Mouse (Mus musculus) cerebellum, postnatal 36 days (tissue): ENCODE data around the gene Nup93.

Source experiments
- DNase-seq, 2 experiments: peaks; one replicate each; pipeline ENCODE4 v3.0.0; 2021 to 2022; ENCODE audit warnings: mixed read lengths in 2 of 2

The Nup93 gene

DNA sequence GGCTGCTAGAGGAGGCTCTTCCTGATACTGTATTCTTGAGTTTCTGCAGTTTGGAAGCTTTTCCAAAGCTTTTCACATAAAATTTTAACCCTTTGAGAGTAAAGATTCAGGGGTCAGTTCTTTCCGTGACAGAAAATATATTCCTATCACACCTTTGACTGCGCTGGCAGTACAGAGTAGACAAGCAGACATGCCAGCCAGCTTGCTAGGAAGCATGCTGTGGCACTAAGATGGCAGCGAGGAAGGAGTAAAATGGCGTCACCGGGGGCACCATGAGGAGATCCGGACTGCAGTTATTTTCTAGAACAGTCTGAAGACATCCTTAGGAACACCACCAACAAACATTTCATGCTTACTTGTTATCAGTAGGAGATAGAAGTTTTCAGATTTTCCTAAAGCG is 55.9 kb downstream of the Nup93 start:
- DNase-seq, result no peak

DNA sequence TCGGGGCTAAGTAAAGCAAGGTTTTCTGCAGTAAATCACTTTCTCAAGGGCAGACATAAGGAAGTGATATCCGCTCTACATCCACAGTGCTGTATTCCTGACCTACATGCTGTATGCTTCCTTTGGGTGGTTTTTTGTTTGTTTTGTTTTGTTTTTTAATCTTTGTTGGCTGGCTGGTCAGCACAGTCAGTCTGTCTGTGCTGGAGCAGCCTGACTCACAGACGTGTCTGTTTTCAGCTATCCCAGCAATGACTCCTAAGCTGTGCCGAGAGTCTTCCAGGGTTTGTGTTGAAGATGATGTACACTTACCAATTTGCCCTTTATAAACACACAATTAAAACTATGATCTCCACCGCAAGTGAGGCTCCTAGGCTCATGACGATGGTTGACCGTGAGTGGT is 56.7 kb downstream of the Nup93 start:
- DNase-seq, result no peak

DNA sequence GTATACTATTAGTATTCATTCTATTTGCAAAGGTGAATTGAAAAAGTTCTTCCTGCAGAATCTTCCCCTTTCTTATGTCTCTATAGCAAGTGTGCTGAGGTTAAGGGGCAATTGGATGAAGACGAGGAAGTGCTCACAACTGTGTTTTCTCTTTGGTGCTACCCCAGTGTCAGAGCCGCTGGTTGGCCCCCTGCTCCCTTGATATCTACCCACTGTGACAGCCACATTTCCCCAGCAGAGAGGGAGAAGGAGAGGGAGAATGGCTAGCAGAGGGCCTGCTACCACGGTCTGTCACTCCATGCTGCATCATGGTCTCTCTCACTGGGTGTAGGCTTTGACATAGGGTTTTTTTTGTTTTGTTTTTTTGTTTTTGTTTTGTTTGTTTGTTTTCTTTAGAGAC is 58.2 kb downstream of the Nup93 start:
- no peak for DNase-seq

DNA sequence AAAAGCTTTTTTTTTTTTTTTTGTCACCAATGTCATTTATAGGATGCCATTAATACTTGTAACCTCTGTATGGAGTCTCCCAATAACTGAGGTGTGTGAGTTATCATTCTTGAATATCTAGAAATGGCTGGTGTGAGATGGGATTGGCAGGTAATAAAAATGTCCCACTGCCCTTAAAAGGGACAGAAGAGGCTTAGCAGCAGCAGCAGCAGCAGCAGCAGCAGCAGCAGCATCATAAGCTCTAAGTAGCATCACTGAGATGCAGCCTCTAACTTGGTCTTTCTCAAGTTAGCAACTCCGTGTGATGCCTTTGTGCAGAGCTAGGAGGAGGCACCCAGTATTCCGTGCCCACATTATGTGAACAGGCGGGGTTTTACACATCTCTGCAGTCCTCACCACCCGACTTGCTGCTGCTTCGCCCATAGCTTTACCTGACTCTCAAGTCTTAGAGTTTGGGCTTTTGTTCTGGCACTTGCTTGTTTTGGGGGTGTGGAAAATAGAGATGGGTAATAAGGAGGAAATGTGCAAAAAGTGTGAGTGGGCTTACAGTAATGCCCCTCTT is 59.0 kb downstream of the Nup93 start:
- DNase-seq, result no peak

DNA sequence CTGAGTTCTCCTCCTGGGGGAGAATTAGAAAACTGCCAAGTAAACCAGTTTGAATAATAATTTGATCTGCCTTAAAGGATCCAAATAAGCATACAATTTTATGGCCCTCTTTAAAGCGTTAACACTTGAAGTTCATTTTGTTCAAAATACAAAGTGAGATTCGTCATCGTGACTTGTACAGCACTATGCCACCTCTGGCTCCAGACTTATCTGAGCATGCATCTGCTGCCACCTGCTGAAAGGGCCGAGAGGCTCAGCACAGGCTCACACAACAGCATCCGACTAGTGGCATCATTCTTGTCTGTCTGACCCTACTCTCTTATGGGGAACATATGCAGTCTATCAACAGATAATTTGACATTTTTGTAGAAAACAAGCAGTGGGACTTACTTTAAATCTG is 59.7 kb downstream of the Nup93 start:
- DNase-seq, result no peak

DNA sequence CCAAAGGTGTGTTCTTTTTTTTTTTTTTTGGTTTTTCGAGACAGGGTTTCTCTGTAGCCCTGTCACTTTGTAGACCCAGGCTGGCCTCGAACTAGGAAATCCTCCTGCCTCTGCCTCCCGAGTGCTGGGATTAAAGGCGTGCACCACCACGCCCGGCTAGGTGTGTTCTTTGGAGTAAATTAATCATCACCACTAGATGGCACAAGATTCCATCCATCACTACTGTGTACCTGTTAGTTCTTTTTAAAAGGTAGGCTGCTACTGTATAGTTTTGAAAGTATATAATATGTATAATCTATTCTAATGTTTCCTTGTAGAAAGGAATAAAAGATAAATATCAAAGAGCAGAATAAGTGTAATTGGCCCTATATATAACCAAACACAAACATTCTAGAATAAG is 63.9 kb downstream of the Nup93 start:
- DNase-seq, result no peak

DNA sequence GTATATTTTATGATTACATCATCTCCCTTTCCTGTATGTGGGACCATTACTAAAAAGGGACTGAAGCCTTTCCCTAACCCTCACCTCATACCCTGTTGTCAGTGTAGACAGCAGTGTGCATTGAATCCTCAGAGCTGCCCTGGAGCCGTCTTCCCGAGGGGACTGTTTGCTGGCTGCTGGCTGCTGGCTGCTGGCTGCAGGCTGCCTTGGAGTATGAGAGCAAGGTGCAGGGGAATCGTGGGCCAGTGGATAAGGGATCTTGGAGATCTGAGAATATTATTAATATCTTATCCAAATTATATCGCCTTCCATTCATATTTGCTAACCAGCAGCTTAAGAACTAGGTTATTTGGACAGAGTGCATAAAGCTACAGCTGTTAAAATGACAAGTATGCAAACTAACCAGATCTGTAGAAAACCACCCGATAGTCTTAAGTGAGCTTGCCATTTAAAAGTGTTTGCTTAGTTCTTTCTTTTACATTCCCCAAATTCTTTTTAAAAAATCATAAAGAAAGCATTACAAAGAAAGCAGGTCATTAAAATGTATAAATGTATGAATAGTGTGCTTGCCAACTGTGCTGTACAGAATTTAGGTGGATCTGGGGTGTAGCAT is 65.7 kb downstream of the Nup93 start:
- no peak for DNase-seq

DNA sequence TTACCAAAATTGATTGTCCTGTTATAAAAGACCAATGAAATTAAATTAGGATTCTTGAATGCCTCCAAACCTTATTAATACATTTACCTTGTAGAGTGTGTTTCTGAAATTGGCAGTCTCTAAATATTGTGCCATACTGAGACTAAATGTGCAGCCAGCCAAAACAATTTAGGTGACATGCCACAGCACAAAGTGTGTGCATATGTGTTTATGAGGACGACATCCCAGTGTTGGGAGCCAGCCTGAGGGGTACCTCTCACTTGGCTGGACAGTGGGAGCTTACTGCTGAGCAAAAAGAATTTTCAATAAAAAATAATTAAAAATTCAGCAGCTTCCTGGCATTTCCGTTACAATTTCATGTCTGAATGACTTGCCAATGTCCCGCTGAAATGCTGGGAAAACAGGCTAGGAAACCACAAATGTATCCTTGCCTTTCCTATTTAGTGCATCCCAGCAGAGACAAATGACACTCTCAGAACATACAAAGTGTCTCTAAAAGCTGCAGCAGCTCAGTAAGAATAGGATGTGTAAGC is 68.2 kb downstream of the Nup93 start:
- DNase-seq, result peak; percentile 9 to 30

DNA sequence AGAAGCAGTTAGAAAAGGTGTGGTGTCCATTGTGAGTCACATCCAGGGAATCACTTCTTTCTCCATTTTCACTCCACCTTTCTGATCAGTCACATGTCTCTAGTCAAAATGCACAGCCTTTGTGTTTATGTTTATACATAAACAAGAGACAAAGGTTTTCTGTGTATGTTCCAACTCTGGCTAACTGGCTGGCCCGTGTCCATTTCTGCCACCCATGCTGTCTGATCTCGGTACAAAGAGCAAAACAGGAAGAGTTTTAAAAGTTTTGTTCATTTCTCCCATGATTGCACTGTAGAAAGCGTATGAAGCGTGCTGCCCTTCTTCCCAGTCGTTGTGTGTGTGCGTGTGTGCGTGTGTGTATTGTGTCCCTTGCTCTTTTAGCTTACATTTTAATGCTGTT is 69.8 kb downstream of the Nup93 start:
- DNase-seq, result no peak

DNA sequence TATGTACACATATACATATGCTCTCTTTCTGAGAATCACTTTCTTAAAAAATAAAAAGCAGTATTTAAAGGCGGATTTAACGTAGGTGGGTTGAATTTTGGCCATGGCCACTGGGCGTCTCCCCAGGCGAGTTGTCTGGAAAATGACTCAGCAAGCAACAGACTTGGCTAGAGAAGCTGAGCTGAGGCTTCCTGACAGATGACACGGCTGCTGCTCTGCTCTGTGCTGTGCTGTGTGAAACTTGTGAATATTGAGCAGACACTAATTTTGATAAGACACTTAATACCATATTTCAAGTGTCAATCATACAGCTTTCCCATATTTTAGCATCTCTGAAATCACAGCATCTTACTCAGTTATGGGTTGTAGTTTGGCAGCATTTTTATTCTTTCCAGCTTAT is 76.2 kb downstream of the Nup93 start:
- no peak for DNase-seq

DNA sequence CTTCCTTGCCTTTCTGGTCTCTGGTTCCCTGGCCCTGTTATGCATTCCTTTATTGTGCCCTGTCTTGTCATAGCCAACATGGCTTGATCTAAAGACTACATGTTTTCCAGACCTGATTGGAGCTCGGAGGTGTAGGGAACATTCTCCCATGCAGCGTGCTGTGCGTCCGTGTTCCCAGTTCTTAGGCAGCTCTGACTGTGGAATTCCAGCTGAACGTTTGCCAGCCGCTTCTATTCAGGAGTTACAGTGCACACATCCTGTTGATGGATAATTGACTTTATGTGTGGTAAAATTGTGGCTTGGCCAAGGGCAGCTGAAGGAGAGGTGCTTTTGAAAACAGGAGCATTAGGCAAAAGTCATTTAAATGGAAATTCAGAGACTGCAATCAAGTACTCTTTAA is 77.7 kb downstream of the Nup93 start:
- no peak for DNase-seq

DNA sequence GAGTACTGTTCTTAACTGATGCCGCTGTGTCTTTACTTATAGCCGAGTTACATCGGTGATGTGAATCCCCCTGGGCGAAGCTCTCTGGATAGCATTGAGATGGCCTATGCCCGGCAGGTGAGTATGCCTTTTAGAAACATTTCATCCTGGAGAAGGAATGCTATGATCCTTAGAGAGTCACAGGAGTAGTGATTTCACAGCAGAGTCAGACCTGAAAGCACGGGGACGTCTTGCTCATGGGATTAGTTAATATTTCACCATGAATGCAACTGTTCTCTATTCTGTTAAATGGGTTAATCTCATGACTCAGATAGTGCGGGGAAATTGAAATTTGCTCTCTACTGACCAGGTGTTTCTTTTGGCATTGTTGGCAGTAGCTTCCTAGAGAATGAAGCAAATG is 78.3 kb downstream of the Nup93 start:
- no peak for DNase-seq

DNA sequence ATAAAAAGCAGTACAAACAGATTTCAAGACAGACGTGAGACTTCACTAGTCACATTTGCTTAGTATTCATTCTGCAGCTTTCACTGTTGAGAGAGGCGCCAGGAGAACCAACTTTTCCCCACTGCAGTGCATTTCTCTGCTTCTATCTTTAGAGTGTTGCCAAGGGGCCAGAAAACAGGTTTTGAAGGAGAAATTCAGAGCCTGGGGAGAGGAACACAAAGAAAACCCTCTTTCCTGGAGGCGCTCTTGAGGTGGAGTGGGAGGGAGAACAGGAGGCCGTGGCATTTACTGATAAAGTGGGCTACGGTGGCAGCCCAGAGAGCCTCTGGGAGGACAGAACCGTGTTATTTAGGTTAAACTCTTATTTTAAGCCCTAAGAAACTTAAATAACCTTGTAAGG is 81.3 kb downstream of the Nup93 start:
- no peak for DNase-seq

DNA sequence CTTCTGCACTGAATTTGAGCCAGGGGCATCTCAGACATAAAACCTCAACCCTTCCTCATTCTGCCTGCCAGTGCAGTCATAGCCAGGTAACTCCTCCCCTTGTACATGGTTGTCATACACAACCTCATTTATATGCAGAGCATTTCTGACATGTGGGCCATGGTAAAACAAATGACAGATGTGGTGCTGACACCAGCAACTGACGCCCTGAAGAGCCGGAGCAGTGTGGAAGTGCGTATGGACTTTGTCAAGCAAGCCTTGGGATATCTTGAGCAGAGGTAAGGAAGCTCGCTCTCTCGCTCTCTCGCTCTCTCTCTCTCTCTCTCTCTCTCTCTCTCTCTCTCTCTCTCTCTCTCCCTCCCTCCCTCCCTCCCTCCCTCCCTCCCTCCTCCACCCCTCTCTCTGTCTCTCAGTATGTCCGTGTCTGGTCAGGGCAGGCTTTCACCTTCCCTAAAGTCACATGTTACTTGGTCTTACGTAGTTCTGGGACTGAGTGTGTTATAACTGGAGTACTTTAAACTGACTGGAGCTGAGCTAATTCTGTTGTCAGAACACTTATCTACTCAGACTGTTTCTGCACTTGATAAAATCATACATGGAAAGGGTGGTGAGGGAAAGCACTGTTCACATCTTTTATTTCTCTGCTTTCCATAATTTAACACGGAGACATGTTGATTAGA is 82.1 kb downstream of the Nup93 start:
- no peak for DNase-seq

DNA sequence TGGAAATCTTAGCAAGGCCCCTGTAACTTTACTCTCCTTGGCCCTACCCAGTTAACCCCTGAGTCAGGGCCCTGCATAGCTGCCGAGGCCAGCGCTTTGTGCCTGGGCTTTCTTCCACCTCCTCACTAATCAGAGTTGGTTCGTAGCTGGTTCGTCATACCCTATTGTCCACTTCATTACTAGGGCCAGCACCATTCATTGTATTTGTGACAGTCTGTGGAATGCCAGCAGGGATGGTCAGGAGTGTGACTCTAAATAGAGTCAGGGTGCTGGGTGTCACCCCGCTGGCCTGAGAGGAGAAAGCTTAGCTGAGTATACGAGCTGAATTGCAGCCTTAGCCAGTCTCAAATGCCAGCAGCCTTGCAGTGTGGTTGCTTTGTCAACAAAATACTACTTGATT is 82.7 kb downstream of the Nup93 start:
- no peak for DNase-seq

DNA sequence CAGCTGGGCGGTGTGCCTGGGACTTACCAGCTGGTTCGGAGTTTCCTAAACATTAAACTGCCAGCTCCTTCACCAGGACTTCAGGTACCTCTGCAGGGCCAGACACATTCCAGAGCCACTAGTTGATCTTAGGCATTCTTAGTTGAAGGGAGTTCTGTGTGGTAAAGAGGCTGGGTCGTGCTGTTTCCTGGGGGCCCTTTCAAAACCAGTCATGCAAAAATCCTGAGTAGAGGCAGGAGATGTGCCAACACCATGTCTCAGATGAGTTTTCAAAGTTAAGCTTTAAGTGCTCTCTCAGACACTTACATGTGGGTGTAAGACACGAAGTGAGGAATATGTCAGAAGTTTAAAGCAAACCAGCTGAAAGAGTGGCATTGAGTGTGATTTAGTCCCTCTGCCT is 86.4 kb downstream of the Nup93 start:
- no peak for DNase-seq

DNA sequence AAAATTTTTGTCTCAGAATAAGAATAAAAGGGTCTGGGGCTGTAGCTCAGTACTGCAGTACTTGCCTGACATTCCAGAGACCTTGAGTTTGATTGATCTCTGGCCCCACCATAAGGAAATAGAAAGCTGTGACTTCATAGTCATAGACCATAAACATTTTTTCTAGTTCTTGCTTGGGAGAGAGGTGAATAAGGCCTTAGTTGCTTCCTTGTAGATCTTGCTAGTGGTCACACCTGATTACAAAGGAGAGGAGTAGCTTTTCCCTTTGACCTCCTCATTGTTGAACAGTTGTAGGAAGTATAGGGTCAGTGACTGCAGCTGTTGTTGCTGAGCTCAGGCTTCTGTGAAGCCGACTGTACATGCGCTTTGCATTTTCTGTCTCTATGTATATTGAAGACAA is 90.0 kb downstream of the Nup93 start:
- DNase-seq, result no peak

DNA sequence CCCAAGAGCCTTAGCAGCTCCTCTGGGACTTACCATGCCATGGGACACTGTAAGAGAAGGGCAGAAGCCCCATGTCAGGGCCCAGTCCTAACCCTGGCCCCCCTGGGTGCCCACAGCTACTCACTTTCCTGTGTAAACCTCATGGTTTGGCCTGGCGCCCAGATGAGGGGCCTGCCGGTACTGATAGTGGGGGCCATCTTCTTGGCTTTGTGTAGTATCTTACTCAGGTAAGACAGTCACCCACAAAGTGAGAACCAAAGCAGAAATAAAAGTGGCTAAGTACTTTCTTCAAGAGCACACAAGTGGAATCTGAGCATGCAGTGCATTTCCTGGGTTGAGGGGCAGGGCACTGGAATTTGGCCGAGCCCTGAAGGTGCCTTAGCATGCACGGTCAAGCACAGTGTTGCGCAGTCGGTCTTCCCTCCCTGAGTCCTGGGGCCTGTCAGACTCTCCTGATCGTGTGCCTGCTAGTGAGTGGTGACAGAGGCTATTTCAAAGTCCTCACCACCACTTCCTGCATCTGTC is 92.7 kb downstream of the Nup93 start:
- DNase-seq, result no peak

DNA sequence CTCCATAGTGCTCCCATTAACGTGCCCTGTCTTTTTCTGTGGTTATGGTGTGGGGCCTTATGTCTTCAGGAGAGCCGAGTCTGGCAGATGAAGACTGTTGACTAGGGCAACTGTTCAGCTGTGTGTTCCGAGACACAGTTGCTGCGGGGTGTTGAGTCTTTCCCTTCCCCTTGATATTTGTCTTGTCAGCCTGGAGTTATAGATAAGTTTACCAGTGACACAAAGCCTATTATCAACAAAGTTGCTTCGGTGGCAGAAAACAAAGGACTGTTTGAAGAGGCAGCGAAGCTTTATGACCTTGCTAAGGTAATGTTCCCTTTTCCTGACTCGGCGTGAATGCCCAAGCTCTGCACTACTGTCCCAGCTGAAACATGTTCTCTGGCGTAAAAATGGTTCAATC is 93.3 kb downstream of the Nup93 start:
- no peak for DNase-seq

DNA sequence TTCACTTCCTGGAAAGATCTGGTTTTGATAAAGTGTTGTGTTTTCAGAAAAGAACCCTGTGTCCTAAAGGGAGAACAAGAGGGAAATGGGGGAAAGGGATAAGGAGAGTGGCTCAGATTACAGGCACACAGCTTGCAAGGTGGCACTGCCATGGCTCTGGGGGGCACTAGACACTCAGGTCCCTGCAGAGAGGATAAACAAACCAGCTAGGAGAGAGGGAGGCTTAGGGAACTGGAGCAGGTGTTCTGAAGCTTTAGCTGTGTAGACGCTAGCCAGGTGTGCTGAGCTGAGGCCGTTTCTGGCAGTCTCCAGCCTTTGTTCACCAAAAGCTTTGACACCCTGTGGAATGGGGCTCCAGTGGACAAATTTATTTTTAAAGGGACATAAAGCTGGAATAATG is 99.7 kb downstream of the Nup93 start:
- DNase-seq, result no peak

DNA sequence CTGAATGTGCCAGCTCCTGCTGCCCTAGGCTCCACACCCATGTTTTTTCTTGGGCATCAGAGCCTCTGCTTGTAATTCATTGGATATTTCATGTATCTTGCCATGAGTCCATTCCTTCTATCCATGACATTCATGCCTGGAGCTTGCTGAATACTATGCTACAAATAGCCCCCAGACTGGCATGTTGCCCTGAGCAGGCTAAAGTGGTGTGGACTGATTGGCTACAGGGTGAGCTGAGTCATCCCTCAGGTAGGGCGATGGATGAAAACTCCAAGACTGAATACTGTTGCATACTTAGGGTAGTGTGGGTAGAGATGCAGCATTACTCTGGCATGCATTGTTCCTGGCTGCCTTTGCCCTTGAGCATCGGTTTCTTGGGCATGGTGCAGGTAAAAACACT is 102.9 kb downstream of the Nup93 start:
- no peak for DNase-seq

DNA sequence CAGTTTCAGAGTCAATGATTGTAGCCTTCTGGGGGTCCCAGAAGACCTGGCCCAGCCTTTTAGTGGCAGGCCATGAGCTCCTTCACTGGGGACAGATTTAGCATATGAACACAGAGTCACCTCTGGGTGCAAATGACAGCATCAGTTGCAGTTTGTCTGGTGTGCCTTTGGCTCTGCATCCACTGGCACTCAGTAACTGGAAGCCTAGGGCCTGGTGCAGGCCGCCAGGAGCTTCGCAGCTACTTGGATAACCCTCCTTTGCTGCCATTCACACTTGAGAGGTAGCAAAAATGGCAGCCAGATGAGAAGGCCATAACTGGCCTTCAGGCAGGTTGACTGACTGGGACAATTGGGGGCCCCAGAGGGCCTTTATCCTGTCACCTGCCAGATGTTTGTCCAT is 103.3 kb downstream of the Nup93 start:
- no peak for DNase-seq

DNA sequence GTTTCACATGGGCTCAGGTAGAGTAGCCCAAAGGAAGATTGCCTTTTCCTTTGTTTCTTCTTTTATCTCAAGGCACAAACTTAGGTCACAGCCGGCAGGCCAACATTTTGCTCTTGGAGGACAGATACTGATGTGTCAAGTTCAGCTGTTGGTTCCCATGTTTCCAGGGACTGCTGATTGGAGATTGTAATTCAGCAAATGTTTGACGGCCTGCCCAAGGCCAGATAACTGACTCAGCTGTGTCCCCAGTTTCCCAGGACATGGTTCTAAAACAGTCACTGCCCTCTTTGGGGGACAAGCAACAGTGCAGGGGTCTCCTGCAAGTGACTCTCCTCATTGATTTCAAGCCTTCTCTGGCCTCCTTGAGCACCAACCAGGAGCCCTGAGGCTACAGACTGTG is 105.7 kb downstream of the Nup93 start:
- DNase-seq, result no peak

DNA sequence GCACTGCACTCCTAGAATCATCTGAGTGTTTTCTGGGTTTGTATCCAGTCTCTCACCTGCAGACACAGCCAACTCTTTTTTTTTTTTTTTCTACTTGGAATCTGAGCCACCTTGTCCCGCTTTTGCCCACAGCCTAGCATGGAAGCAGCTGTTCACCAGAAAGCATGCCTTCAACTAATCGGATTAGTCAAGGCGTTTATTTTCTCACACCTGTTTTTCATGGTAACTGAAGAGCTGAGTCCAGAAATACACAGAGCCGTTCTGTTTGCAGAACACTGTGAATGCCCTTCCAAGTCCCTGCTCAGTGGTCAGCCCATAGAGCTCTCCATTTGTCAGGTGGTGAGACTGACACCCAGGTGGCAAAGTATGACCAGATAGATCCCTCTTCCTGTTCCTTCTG is 107.7 kb downstream of the Nup93 start:
- DNase-seq, result no peak
